Mouse (Mus musculus) gastrocnemius, postnatal 36 days (tissue): ENCODE measurements around the gene Olfr1167. TPM values are rescaled to one million over a fixed set of nuclear protein-coding genes. Genes with fewer than 3 reads are reported as not detected.
"Not testable (repeated sequence)": the region's sequence is repeated elsewhere in the genome, so short reads cannot be mapped to it uniquely, and the experiment has no call there.

Source experiments
- DNase-seq, 2 experiments: peaks; one replicate each; pipeline ENCODE4 v3.0.0; 2022
- intact Hi-C: fragments of 180-260 bp; cut with DNase I; formaldehyde crosslinking; loops from one replicate; pipeline ENCODE4 v1.15.1; 2025
- long read RNA-seq, 2 experiments: library from polyadenylated mRNA; stranded (forward); transcript quantifications; one replicate each; pipeline ENCODE4 v2.0.0; 2021
- total RNA-seq, 2 experiments: library from RNA; stranded (reverse); gene quantifications; 2 replicates each; pipeline ENCODE4 v1.2.3; 2021

Gene Olfr1167
- not detected for total RNA-seq
- long read RNA-seq, experiment 1 = 0 reads
- long read RNA-seq, experiment 2 = 0 reads

- DNase-seq, intact Hi-C loops: not testable (repeated sequence)
Observed at GRCm38 (mm10) chr2:88155093-88155492, at the start of gene Olfr1167. TSS of gene Olfr1167 (minus strand) at chr2:88155193.

DNA sequence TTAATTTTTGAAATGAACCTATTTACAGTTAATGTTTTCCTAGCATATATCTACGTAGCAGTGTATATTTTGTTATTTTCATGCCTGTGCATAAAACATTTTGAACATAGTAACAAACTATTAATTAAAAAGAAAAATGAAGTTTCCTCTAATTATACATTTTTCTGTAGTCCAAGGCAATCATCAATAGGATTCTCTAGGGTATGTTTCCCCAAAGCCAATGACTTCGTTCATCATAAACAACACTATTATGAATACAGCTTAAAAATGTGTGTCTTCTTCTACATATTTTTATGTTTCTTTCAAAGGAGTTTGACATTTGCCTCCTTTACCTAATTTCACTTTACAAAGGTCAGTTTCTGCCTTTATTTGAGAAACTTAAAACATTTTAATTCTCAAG lies 26.6 kb upstream of the Olfr1167 start, which contains the start of gene Olfr1168:
Gene Olfr1168, plus strand, starts transcription at position 301 of the 400 bp plus-strand sequence.
- intact Hi-C loops = no loop called here
- no peak for DNase-seq

DNA sequence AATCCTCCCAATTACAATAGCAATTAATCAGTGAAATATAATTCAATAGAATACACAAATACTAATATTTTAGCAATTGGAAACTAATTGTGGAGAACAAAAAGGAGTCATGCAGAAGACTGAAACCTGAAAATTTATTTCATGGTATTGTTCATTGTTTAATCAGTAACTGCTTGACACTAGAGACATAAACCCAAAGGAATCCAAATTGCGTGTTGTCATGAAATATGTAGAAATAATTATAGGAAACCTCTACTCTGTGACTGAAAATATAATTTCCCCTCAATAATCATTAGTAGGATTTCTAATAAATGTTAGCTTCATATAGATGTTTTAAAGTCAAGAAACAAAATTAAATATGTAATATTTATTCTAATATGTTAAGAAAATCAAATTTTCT lies 26.8 kb downstream of the Olfr1167 start, which contains the start of gene Olfr1166:
Gene Olfr1166, minus strand, starts transcription at position 101 of the 400 bp plus-strand sequence.
- no peak for DNase-seq
- intact Hi-C loops = no loop called here

Other genes starting within 250 kb of the Olfr1167 start
- gene Olfr1155, start 210.1 kb downstream of the Olfr1167 start, total RNA-seq = not detected
- gene Olfr1156, start 202.1 kb downstream of the Olfr1167 start, total RNA-seq = not detected
- gene Olfr1157, start 186.9 kb downstream of the Olfr1167 start, total RNA-seq = not detected
- gene Olfr74, start 180.5 kb downstream of the Olfr1167 start, total RNA-seq = not detected
- not detected for gene Olfr1158, start 165.1 kb downstream of the Olfr1167 start, total RNA-seq
- gene Olfr1160, start 146.9 kb downstream of the Olfr1167 start, total RNA-seq = not detected
- gene Olfr1161, start 132.4 kb downstream of the Olfr1167 start, total RNA-seq = not detected
- gene Olfr73, start 117.5 kb downstream of the Olfr1167 start, total RNA-seq = not detected
- gene Olfr1162, start 104.1 kb downstream of the Olfr1167 start, total RNA-seq = not detected
- gene Olfr1163, start 83.4 kb downstream of the Olfr1167 start, total RNA-seq = not detected
- gene Olfr1164, start 61.2 kb downstream of the Olfr1167 start, total RNA-seq = not detected
- gene Olfr1166, start 26.9 kb downstream of the Olfr1167 start, total RNA-seq = not detected
- gene Olfr1168, start 26.7 kb upstream of the Olfr1167 start, total RNA-seq = not detected
- gene Olfr1170, start 73.1 kb upstream of the Olfr1167 start, total RNA-seq = not detected
- gene Olfr1173, start 124.7 kb upstream of the Olfr1167 start, total RNA-seq = not detected
- not detected for gene Olfr1174-ps, start 159.9 kb upstream of the Olfr1167 start, total RNA-seq
- not detected for gene Olfr1175-ps, start 172.0 kb upstream of the Olfr1167 start, total RNA-seq
- gene Olfr1176, start 181.5 kb upstream of the Olfr1167 start, total RNA-seq = not detected
- gene Olfr1177-ps, start 191.3 kb upstream of the Olfr1167 start, total RNA-seq = not detected
- gene Olfr1178, start 231.9 kb upstream of the Olfr1167 start, total RNA-seq = not detected